Mouse (Mus musculus) WW6 (cell line): ENCODE measurements around the gene Edrf1.
"Not testable (repeated sequence)": the region's sequence is repeated elsewhere in the genome, so short reads cannot be mapped to it uniquely, and the experiment has no call there.

Experiments used
- DNase-seq: peaks from one replicate; pipeline ENCODE4 v3.0.0-alpha.2; 2013; ENCODE audit warnings: low read depth, low spot score

Edrf1 gene

GRCm38 (mm10) chr7:133645716-133646115, 8.4 kb downstream of the Edrf1 start:
- DNase-seq: no peak

- DNase-seq: no peak
These were observed 25.1 kb downstream of the Edrf1 start for GRCm38 (mm10) chr7:133662467-133662866.

- no peak for DNase-seq
These were observed 31.7 kb downstream of the Edrf1 start for GRCm38 (mm10) chr7:133669071-133669470.

GRCm38 (mm10) chr7:133669946-133670345, 32.6 kb downstream of the Edrf1 start:
- no peak for DNase-seq

- DNase-seq: no peak
These were observed 33.5 kb downstream of the Edrf1 start for GRCm38 (mm10) chr7:133670846-133671245.

GRCm38 (mm10) chr7:133676002-133676401, 38.7 kb downstream of the Edrf1 start:
- DNase-seq: peak; percentile 58

GRCm38 (mm10) chr7:133678716-133679115, 41.4 kb downstream of the Edrf1 start:
- no peak for DNase-seq

GRCm38 (mm10) chr7:133679439-133679838, 42.1 kb downstream of the Edrf1 start:
- DNase-seq: no peak

GRCm38 (mm10) chr7:133679961-133680360, 42.6 kb downstream of the Edrf1 start, which contains the start of gene Mmp21:
Gene Mmp21 (minus strand): TSS chr7:133680061.
- DNase-seq: no peak

- DNase-seq: no peak
These were observed 46.3 kb downstream of the Edrf1 start for GRCm38 (mm10) chr7:133683626-133684025.

GRCm38 (mm10) chr7:133684110-133684509, 46.8 kb downstream of the Edrf1 start:
- DNase-seq: no peak

GRCm38 (mm10) chr7:133684701-133685100, 47.4 kb downstream of the Edrf1 start:
- DNase-seq: no peak

GRCm38 (mm10) chr7:133685644-133686043, 48.3 kb downstream of the Edrf1 start:
- DNase-seq: not testable (repeated sequence)

GRCm38 (mm10) chr7:133698021-133698709, 60.8 kb downstream of the Edrf1 start:
- no peak for DNase-seq

- no peak for DNase-seq
These were observed 62.5 kb downstream of the Edrf1 start for GRCm38 (mm10) chr7:133699885-133700284.

GRCm38 (mm10) chr7:133701366-133701765, 64.0 kb downstream of the Edrf1 start:
- DNase-seq: no peak

- DNase-seq: no peak
These were observed 65.0 kb downstream of the Edrf1 start for GRCm38 (mm10) chr7:133702333-133702732.

- peak; percentile 36 for DNase-seq
These were observed 66.6 kb downstream of the Edrf1 start for GRCm38 (mm10) chr7:133703906-133704305.

GRCm38 (mm10) chr7:133707301-133707700, 70.0 kb downstream of the Edrf1 start:
- DNase-seq: no peak

GRCm38 (mm10) chr7:133715387-133715786, 78.0 kb downstream of the Edrf1 start:
- DNase-seq: no peak

GRCm38 (mm10) chr7:133718580-133718979, 81.2 kb downstream of the Edrf1 start:
- DNase-seq: no peak

GRCm38 (mm10) chr7:133720616-133721015, 83.3 kb downstream of the Edrf1 start:
- no peak for DNase-seq
